Mouse (Mus musculus) neural tube, embryonic 11.5 days (tissue): ENCODE measurements around the gene Arhgap32. TPM values are rescaled to one million over a fixed set of nuclear protein-coding genes. Genes with fewer than 3 reads are reported as not detected.
"Not testable (repeated sequence)": the region's sequence is repeated elsewhere in the genome, so short reads cannot be mapped to it uniquely, and the experiment has no call there.

Experiments used
- ATAC-seq: fragments of 200-750 bp; cut with Nextera tagmentation; 2 replicates; pipeline ENCODE4 v1.8.0; 2017; ENCODE audit warnings: moderate number of reproducible peaks, mild to moderate bottlenecking, moderate TSS enrichment, moderate library complexity; ENCODE audit not compliant: insufficient read depth, low FRiP score, low TSS enrichment
- DNase-seq: peaks from one replicate; pipeline ENCODE4 v3.0.0-alpha.2; 2015; ENCODE audit warnings: low spot score
- H3K27ac ChIP-seq: fragments of 300-500 bp; sonication (generic); 2 replicates; pipeline ENCODE4 v1.5.1; 2014; ENCODE audit warnings: low read depth, mild to moderate bottlenecking, low read length
- H3K27me3 ChIP-seq: fragments of 300-500 bp; sonication (generic); 2 replicates; pipeline ENCODE4 v1.6.1; 2014; ENCODE audit warnings: mild to moderate bottlenecking, low read length, mixed read lengths; ENCODE audit not compliant: control insufficient read depth, insufficient read depth
- H3K36me3 ChIP-seq: fragments of 300-500 bp; sonication (generic); 2 replicates; pipeline ENCODE4 v1.6.1; 2014; ENCODE audit warnings: mild to moderate bottlenecking, low read length, moderate library complexity, mixed read lengths; ENCODE audit not compliant: control insufficient read depth, insufficient read depth
- H3K4me1 ChIP-seq: fragments of 300-500 bp; sonication (generic); 2 replicates; pipeline ENCODE4 v1.6.1; 2014; ENCODE audit warnings: low read length, mixed read lengths; ENCODE audit not compliant: control insufficient read depth, insufficient read depth
- H3K4me2 ChIP-seq: fragments of 300-500 bp; sonication (generic); 2 replicates; pipeline ENCODE4 v1.6.1; 2014; ENCODE audit warnings: low read depth, mild to moderate bottlenecking, moderate library complexity
- H3K4me3 ChIP-seq: fragments of 300-500 bp; sonication (generic); 2 replicates; pipeline ENCODE4 v1.5.1; 2014; ENCODE audit warnings: low read depth, low read length
- H3K9ac ChIP-seq: fragments of 300-500 bp; sonication (generic); 2 replicates; pipeline ENCODE4 v1.6.1; 2014; ENCODE audit warnings: mild to moderate bottlenecking, low read length
- H3K9me3 ChIP-seq: fragments of 300-500 bp; sonication (generic); 2 replicates; pipeline ENCODE4 v1.6.1; 2016; ENCODE audit warnings: low read length; ENCODE audit not compliant: control insufficient read depth
- WGBS: fragments of 180-500 bp; shearing (Covaris S2); extraction: QIAGEN DNeasy Blood & Tissue Kit; methylation state at CpG from one replicate; pipeline ENCODE4 v1.1.7; 2014; 5-methylcytosine and 5-hydroxymethylcytosine counted together
- polyA plus RNA-seq: library from polyadenylated mRNA; unstranded; fragments of >200 nt; fragmentation: Nextera tagmentation; extraction: Ambion mirVana; gene quantifications from 2 replicates; pipeline ENCODE4 v1.2.1, GENCODE M21; 2014

Gene Arhgap32
- polyA plus RNA-seq, 1 experiment from 2014 or later, result 11.9 TPM

- H3K4me2 ChIP-seq, result no peak overlapping the region
- no peak overlapping the region for H3K4me3 ChIP-seq
- ATAC-seq, result no peak
- H3K36me3 ChIP-seq, result no peaks in the 10 kb centered on the region
- H3K27me3 ChIP-seq, result no peaks in the 10 kb centered on the region
- 79% methylated on average over 3 of the region's 3 CpGs for WGBS
- DNase-seq, result no peak
- H3K9me3 ChIP-seq, result no peaks in the 10 kb centered on the region
- no peak overlapping the region for H3K27ac ChIP-seq
- H3K9ac ChIP-seq, result no peak overlapping the region
- H3K4me1 ChIP-seq, result no peaks in the 10 kb centered on the region
Observed at GRCm38 (mm10) chr9:32159724-32160123, 43.8 kb downstream of the Arhgap32 start.

- DNase-seq, result no peak
- Histone ChIP-seq H3K27ac (no peak overlapping the region), H3K4me1 (no peaks in the 10 kb centered on the region), H3K9me3 (no peaks in the 10 kb centered on the region), H3K4me3 (no peak overlapping the region), H3K36me3 (no peaks in the 10 kb centered on the region), H3K27me3 (no peaks in the 10 kb centered on the region), H3K4me2 (no peak overlapping the region), H3K9ac (no peak overlapping the region)
- ATAC-seq, result no peak
- WGBS, result 84% methylated on average over 2 of the region's 2 CpGs
Observed at GRCm38 (mm10) chr9:32162792-32163191, 46.9 kb downstream of the Arhgap32 start.

GRCm38 (mm10) chr9:32163820-32164219, 47.9 kb downstream of the Arhgap32 start:
- H3K27me3 ChIP-seq, H3K4me1 ChIP-seq, H3K27ac ChIP-seq, H3K4me2 ChIP-seq, H3K9ac ChIP-seq, ATAC-seq, H3K9me3 ChIP-seq, DNase-seq, H3K4me3 ChIP-seq, H3K36me3 ChIP-seq: not testable (repeated sequence)
- WGBS, result 86% methylated on average over 6 of the region's 6 CpGs

GRCm38 (mm10) chr9:32168546-32169137, 52.7 kb downstream of the Arhgap32 start:
- DNase-seq (no peak), ATAC-seq (no peak)
- 95% methylated on average over 5 of the region's 5 CpGs for WGBS
- H3K36me3 ChIP-seq, result no peaks in the 10 kb centered on the region
- H3K9me3 ChIP-seq, result no peaks in the 10 kb centered on the region
- H3K4me2 ChIP-seq, result no peak overlapping the region
- no peaks in the 10 kb centered on the region for H3K27me3 ChIP-seq
- H3K4me3 ChIP-seq, result no peak overlapping the region
- H3K27ac ChIP-seq, result no peak overlapping the region
- H3K9ac ChIP-seq, result no peak overlapping the region
- H3K4me1 ChIP-seq, result no peaks in the 10 kb centered on the region

- no peak overlapping the region for H3K4me3 ChIP-seq
- no peaks in the 10 kb centered on the region for H3K36me3 ChIP-seq
- H3K27ac ChIP-seq, result no peak overlapping the region
- DNase-seq (no peak), ATAC-seq (no peak)
- 88% methylated on average over 8 of the region's 8 CpGs for WGBS
- no peaks in the 10 kb centered on the region for H3K27me3 ChIP-seq
- no peaks in the 10 kb centered on the region for H3K9me3 ChIP-seq
- H3K9ac ChIP-seq, result no peak overlapping the region
- H3K4me2 ChIP-seq, result no peak overlapping the region
- H3K4me1 ChIP-seq, result no peaks in the 10 kb centered on the region
Observed at GRCm38 (mm10) chr9:32170713-32171112, 54.8 kb downstream of the Arhgap32 start.

GRCm38 (mm10) chr9:32176612-32177011, 60.7 kb downstream of the Arhgap32 start:
- no peak for ATAC-seq
- Histone ChIP-seq H3K4me2 (no peak overlapping the region), H3K9ac (no peak overlapping the region)

GRCm38 (mm10) chr9:32181170-32181569, 65.2 kb downstream of the Arhgap32 start:
- ATAC-seq (no peak), DNase-seq (no peak)
- no peak overlapping the region for H3K4me3 ChIP-seq
- H3K9ac ChIP-seq, result no peak overlapping the region
- no peak overlapping the region for H3K4me2 ChIP-seq
- no peaks in the 10 kb centered on the region for H3K9me3 ChIP-seq
- H3K4me1 ChIP-seq, result no peaks in the 10 kb centered on the region
- peaks cover 2% of the 10 kb centered on the region; the same call in 1 of the 2 replicates for H3K36me3 ChIP-seq
- whole genome bisulfite sequencing, result 54% methylated on average over 2 of the region's 2 CpGs
- no peaks in the 10 kb centered on the region for H3K27me3 ChIP-seq
- no peak overlapping the region for H3K27ac ChIP-seq

More at GRCm38 (mm10) chr9:32176612-32177011, 60.7 kb downstream of the Arhgap32 start:
- H3K4me1 ChIP-seq, result no peaks in the 10 kb centered on the region
- no peaks in the 10 kb centered on the region for H3K9me3 ChIP-seq
- no peaks in the 10 kb centered on the region for H3K36me3 ChIP-seq
- no peaks in the 10 kb centered on the region for H3K27me3 ChIP-seq
- no peak overlapping the region for H3K27ac ChIP-seq
- no peak overlapping the region for H3K4me3 ChIP-seq
- WGBS, result 77% methylated on average over 4 of the region's 4 CpGs
- DNase-seq, result no peak

- Histone ChIP-seq H3K9me3 (no peaks in the 10 kb centered on the region), H3K36me3 (peaks cover 2% of the 10 kb centered on the region; the same call in 1 of the 2 replicates), H3K4me2 (no peak overlapping the region), H3K27ac (no peak overlapping the region), H3K4me1 (no peaks in the 10 kb centered on the region), H3K9ac (no peak overlapping the region), H3K4me3 (no peak overlapping the region), H3K27me3 (no peaks in the 10 kb centered on the region)
- no peak for ATAC-seq
- 95% methylated on average over 2 of the region's 2 CpGs for WGBS
- peak; percentile 25 for DNase-seq
Observed at GRCm38 (mm10) chr9:32186489-32186888, 70.6 kb downstream of the Arhgap32 start.

GRCm38 (mm10) chr9:32192295-32193073, 76.5 kb downstream of the Arhgap32 start:
- no peaks in the 10 kb centered on the region for H3K36me3 ChIP-seq
- WGBS, result 52% methylated on average over 5 of the region's 5 CpGs
- no peaks in the 10 kb centered on the region for H3K27me3 ChIP-seq
- ATAC-seq (no peak), DNase-seq (no peak)
- no peak overlapping the region for H3K27ac ChIP-seq
- H3K9ac ChIP-seq, result no peak overlapping the region
- H3K4me1 ChIP-seq, result no peaks in the 10 kb centered on the region
- H3K9me3 ChIP-seq, result no peaks in the 10 kb centered on the region
- no peak overlapping the region for H3K4me2 ChIP-seq
- no peak overlapping the region for H3K4me3 ChIP-seq
